Mouse (Mus musculus) gastrocnemius, adult 2 months (tissue): ENCODE data around the gene Tbc1d5. TPM values are rescaled to one million over a fixed set of nuclear protein-coding genes. Genes with fewer than 3 reads are reported as not detected.

Experiments
- DNase-seq: peaks from one replicate; pipeline ENCODE4 v3.0.0; 2022
- H3K27ac ChIP-seq: fragments of 200-600 bp; 2 replicates; pipeline ENCODE4 v1.8.1; 2022; ENCODE audit warnings: mild to moderate bottlenecking
- H3K4me3 ChIP-seq: fragments of 200-600 bp; 2 replicates; pipeline ENCODE4 v1.8.1; 2022; ENCODE audit warnings: mild to moderate bottlenecking, moderate library complexity
- CTCF ChIP-seq: fragments of 200-600 bp; IDR thresholded peaks from 2 replicates; pipeline ENCODE4 v1.8.1; 2022; ENCODE audit warnings: antibody characterized with exemption, mild to moderate bottlenecking, moderate library complexity
- intact Hi-C: fragments of 180-260 bp; cut with DNase I; formaldehyde crosslinking; loops from one replicate; pipeline ENCODE4 v1.15.1; 2025
- total RNA-seq, 2 experiments: library from RNA; stranded (reverse); gene quantifications; 2 replicates each; pipeline ENCODE4 v1.2.3; 2021

The Tbc1d5 gene
- total RNA-seq, 2 experiments from 2014 or later, result 8.9 to 9.0 TPM

DNA sequence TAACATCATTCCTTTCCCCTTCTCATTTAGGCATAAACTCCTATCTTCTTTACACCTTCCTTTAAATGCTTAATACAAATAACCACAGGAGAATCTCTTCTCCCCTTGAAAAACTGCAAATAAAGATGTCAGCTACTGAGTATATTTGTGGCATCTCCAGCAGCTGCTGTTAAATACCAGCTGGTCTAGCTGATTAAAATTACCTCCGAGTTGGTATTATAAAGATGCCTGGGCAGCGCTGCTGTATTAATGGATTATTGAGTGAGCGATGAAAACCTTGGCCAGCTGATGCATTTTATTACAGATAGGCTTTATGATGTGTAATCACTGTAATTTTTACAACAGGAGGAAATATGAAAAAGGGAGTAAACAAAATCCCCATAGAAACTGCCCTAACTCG lies 271.0 kb downstream of the Tbc1d5 start:
- intact Hi-C loops, result no loop called here
- TF ChIP-seq CTCF, result no peak
- Histone ChIP-seq H3K27ac (no peak overlapping the region), H3K4me3 (no peak overlapping the region)
- DNase-seq, result no peak

DNA sequence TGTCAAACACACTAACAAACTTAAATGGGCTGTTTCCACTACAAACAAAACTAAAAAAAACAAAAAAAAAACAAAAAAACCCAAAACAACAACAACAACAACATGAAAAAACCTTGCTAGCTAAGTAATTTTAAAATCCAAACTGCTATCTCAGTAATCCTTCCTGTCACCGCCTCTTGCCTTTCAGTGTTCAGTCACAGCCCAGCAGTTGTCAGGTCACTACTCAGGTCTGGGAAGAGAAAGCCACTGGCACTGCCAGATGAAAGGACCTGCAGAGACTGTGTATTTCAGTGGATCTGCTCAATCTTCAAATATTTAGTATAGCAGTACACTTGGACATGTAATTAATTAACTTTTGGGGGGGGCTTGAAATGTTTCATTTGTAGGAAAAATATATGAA lies 272.5 kb downstream of the Tbc1d5 start:
- no peak overlapping the region for H3K4me3 ChIP-seq
- TF ChIP-seq CTCF, result no peak
- no peak overlapping the region for H3K27ac ChIP-seq
- intact Hi-C loops, result no loop called here
- DNase-seq, result no peak

DNA sequence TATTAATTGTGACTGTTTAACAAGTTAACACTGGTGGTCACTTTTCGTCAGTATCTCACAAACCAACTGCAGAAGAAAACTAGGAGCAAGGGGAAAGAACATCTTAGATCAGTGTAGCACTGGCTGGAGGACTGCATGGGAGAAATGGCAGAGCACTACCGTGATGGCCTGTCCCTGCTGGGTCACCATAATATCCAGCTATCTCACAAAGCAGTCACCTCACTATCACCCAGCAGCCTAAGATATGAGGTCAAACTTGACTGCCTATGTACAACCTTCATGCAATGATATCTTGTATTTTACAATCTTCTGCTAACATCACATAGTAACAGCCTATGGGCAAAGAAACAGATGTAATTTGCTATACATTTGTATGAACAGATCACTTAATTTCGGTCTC lies 274.7 kb downstream of the Tbc1d5 start:
- intact Hi-C loops, result no loop called here
- DNase-seq, result no peak
- TF ChIP-seq CTCF, result no peak
- no peak overlapping the region for H3K27ac ChIP-seq
- H3K4me3 ChIP-seq, result no peak overlapping the region

DNA sequence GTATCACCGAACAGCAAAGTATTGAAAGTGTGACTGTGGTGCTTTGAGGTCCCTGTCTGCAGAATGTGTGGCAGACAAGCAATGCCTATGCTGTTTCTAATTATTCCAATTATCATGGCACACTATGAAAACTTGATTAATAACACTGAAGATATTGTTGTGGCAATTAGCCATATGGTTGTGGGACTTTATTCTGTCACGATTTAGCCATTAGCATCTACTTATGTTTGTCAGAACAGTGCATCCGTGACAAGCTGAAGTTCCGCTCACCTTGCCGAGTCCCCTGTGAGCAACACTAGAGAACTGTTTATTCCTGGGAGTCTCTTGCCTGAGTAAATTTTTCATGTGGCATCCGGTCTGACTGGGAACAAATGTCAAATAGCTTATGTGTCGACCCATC lies 281.3 kb downstream of the Tbc1d5 start:
- intact Hi-C loops, result no loop called here
- no peak overlapping the region for H3K4me3 ChIP-seq
- TF ChIP-seq CTCF, result no peak

DNA sequence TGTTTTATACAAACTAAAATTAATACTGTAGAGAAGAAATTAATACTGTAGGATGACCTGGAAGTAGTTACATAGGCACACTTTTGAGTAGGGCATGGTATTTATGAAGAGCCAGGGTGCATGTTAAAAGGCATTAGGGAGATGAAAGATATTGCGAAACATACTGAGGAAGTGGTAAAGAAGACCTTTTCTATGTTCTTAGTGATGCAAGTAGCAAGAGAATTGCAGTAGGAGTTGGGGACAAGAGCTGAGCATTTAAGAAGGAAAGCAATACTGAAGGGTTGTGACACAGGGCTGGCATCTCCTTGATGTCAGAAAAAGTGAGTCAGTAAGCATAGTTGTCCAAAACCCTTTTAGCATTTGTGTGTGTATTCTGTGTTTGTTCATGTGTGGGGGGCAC lies 289.7 kb downstream of the Tbc1d5 start:
- H3K4me3 ChIP-seq, result no peak overlapping the region
- intact Hi-C loops, result no loop called here
- DNase-seq, result no peak
- no peak for TF ChIP-seq CTCF
- no peak overlapping the region for H3K27ac ChIP-seq

More for the DNA sequence above, 281.3 kb downstream of the Tbc1d5 start:
- no peak for DNase-seq
- H3K27ac ChIP-seq, result no peak overlapping the region

DNA sequence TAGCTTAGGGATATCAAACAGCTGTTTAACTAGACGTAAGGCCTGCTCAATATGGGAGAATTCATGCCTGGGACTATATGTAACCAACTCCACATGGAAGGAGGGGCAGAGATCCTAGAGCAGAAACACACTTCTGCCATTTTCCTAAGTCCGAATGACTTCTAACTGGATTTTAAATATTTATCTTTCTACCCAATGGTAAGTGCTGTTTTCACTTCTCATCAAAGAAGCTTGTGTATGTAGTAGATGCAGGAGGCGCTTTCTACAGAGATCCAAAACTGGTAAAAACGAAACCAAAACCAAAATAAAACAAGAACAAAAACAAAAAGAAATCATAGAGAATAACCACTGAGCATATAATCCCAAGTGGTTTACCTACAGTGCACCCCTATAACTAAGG lies 299.2 kb downstream of the Tbc1d5 start:
- TF ChIP-seq CTCF, result no peak
- Histone ChIP-seq H3K27ac (no peak overlapping the region), H3K4me3 (no peak overlapping the region)
- intact Hi-C loops, result no loop called here
- no peak for DNase-seq

DNA sequence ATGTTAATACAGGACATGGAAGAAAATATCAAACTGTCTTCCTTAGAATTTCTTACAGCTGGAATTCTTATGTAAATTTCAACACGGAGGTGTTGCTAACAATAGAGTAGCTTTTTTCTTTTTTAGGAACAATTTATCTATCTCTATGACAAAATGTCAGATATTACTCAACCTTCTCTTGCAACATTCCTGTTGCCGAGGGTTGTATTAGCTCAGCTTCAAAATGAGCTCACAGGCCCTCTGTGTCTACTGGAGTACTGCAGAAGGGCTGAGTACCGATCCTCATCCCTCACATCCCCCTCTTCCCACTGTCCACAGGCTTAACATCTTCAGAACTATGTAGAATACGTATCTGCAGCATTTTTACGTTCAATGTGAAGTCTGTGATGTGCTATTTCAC lies 302.7 kb downstream of the Tbc1d5 start:
- Histone ChIP-seq H3K27ac (no peak overlapping the region), H3K4me3 (no peak overlapping the region)
- intact Hi-C loops, result no loop called here
- DNase-seq, result no peak
- no peak for TF ChIP-seq CTCF

DNA sequence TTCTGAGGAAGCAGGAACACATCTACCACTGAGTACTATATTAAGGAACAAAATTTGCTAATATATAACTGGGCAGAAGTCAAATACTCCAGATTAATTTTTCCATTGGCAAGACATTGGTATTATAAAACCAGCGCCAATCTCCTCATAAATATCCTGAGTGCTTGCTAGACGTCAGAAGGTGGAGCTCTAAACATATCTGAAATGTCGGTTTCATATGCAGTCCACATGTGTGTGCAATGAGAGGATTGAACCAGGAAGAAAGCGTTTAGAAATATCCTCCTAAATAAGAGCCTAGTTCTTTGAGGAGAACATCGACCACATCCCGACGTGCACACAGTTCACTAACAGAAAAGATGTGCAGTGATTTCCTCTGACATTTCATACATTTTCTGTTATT lies 305.1 kb downstream of the Tbc1d5 start:
- DNase-seq, result no peak
- TF ChIP-seq CTCF, result peak; percentile 16; the same call in 1 of the 2 replicates

DNA sequence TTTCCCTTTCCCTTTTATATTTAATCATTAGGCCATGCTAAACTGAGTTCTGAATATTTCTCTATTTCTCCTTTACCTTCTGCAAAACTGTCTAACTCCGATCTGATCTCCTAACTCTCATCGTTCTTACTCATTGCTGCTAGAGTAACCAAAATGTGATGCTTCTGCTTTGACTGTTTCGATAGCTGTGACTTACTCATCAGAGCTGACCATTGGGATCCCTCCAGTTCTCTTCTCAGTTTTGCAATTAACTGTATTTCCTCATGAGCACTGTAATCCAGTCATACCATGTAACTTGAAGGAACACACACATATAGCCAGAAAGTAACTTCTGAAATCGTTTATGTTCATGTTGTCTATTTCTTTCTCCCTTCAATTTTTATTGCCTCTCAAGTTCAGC lies 306.6 kb downstream of the Tbc1d5 start:
- Histone ChIP-seq H3K4me3 (no peak overlapping the region), H3K27ac (no peak overlapping the region)
- intact Hi-C loops, result no loop called here
- no peak for DNase-seq
- no peak for TF ChIP-seq CTCF

More for the DNA sequence above, 305.1 kb downstream of the Tbc1d5 start:
- Histone ChIP-seq H3K27ac (no peak overlapping the region), H3K4me3 (no peak overlapping the region)
- intact Hi-C loops, result no loop called here

GRCm38 (mm10) chr17:50867297-50867696 lies 311.9 kb downstream of the Tbc1d5 start:
- H3K4me3 ChIP-seq, result no peak overlapping the region
- no peak overlapping the region for H3K27ac ChIP-seq
- intact Hi-C loops, result no loop called here
- no peak for DNase-seq
- no peak for TF ChIP-seq CTCF

- DNase-seq, result no peak
- intact Hi-C loops, result no loop called here
- H3K27ac ChIP-seq, result no peak overlapping the region
- no peak for TF ChIP-seq CTCF
- no peak overlapping the region for H3K4me3 ChIP-seq
Measured at GRCm38 (mm10) chr17:50864781-50865180, 314.4 kb downstream of the Tbc1d5 start.

GRCm38 (mm10) chr17:50853220-50853619 lies 325.9 kb downstream of the Tbc1d5 start:
- TF ChIP-seq CTCF, result no peak
- no peak for DNase-seq
- intact Hi-C loops, result no loop called here
- Histone ChIP-seq H3K4me3 (no peak overlapping the region), H3K27ac (no peak overlapping the region)

- intact Hi-C loops, result no loop called here
- Histone ChIP-seq H3K4me3 (no peak overlapping the region), H3K27ac (no peak overlapping the region)
- no peak for TF ChIP-seq CTCF
- no peak for DNase-seq
Measured at GRCm38 (mm10) chr17:50851382-50851781, 327.8 kb downstream of the Tbc1d5 start.

GRCm38 (mm10) chr17:50814089-50814488 lies 365.1 kb downstream of the Tbc1d5 start:
- DNase-seq, result no peak
- H3K4me3 ChIP-seq, result no peak overlapping the region
- peak; percentile 76 for TF ChIP-seq CTCF
- H3K27ac ChIP-seq, result no peak overlapping the region
- intact Hi-C loops, result loop anchor here (5.0 kb wide), 1 partner anchor 473 kb away; no protein-coding TSS in a partner anchor

DNA sequence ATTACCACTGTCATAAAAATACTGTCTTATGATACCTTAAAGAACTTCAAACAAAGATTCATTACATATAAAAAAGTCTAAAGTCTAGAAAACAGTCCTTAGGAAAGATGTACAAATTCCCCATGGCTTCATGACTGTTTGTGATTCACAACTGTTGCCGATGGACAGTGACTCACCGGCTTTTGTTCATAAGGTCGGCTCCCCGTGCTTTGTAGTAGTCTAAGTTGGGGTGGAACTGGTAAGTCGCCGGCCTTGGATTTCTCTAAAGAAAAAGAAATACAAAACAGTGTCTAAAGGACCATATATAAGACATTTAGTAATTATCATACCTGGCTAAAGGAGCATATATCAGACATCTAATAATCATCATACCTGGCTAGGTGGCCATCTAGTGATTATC lies 365.6 kb downstream of the Tbc1d5 start:
- TF ChIP-seq CTCF, result no peak
- Histone ChIP-seq H3K4me3 (no peak overlapping the region), H3K27ac (no peak overlapping the region)
- intact Hi-C loops, result loop anchor here (5.0 kb wide), 1 partner anchor 474 kb away; no protein-coding TSS in a partner anchor
- DNase-seq, result no peak
